Mouse (Mus musculus) thymus, adult 2 months (tissue): ENCODE data around the gene Ccpg1. TPM values are rescaled to one million over a fixed set of nuclear protein-coding genes. Genes with fewer than 3 reads are reported as not detected.

Experiments used
- DNase-seq: peaks from one replicate; pipeline ENCODE4 v3.0.0; 2021
- H3K27ac ChIP-seq: fragments of 200-500 bp; 2 replicates; pipeline ENCODE4 v1.5.1; 2012; ENCODE audit warnings: low read length, control low read depth; ENCODE audit not compliant: control insufficient read depth, insufficient read depth
- H3K27me3 ChIP-seq: fragments of 200-500 bp; 2 replicates; pipeline ENCODE4 v1.6.1; 2012; ENCODE audit warnings: mild to moderate bottlenecking, low read length, moderate library complexity, mixed read lengths; ENCODE audit not compliant: control insufficient read depth, insufficient read depth
- H3K36me3 ChIP-seq: fragments of 200-500 bp; 2 replicates; pipeline ENCODE4 v1.6.1; 2012; ENCODE audit warnings: mild to moderate bottlenecking, low read length, moderate library complexity; ENCODE audit not compliant: control insufficient read depth, insufficient read depth
- H3K4me1 ChIP-seq: fragments of 200-500 bp; replicated peaks from 2 replicates; pipeline ENCODE4 v1.6.1; 2012; ENCODE audit warnings: low read length; ENCODE audit not compliant: control insufficient read depth, insufficient read depth
- H3K4me3 ChIP-seq: fragments of 200-500 bp; 2 replicates; pipeline ENCODE4 v1.5.1; 2012; ENCODE audit warnings: mild to moderate bottlenecking, low read length, control low read depth, moderate library complexity; ENCODE audit not compliant: control insufficient read depth, insufficient read depth
- CTCF ChIP-seq: fragments of 200-500 bp; IDR thresholded peaks from 2 replicates; pipeline ENCODE4 v1.5.1; 2012; ENCODE audit warnings: mild to moderate bottlenecking, control low read depth, low read length, moderate library complexity, borderline replicate concordance; ENCODE audit not compliant: control insufficient read depth, poor library complexity, insufficient read depth; ENCODE audit errors: extremely low read depth
- POLR2A ChIP-seq: fragments of 200-500 bp; IDR thresholded peaks from 2 replicates; pipeline ENCODE4 v1.6.1; 2012; ENCODE audit warnings: mild to moderate bottlenecking, low read length, control low read depth, moderate library complexity; ENCODE audit not compliant: control insufficient read depth, poor library complexity, insufficient read depth; ENCODE audit errors: extremely low read depth
- WGBS: fragments of 180-500 bp; shearing (Covaris S2); methylation state at CpG from one replicate; pipeline ENCODE4 v1.1.7; 2018; 5-methylcytosine and 5-hydroxymethylcytosine counted together
- polyA plus RNA-seq: library from polyadenylated mRNA; depleted of rRNA; stranded (reverse); fragments of >200 nt; gene quantifications from 2 replicates; pipeline ENCODE4 v1.2.3, GENCODE M21; 2012

Gene Ccpg1
- polyA plus RNA-seq, 1 experiment: 11.6 TPM

GRCm38 (mm10) chr9:73033406-73033805 is 48.2 kb downstream of the Ccpg1 start:
- no peak overlapping the region for H3K27ac ChIP-seq
- 100% methylated on average over 1 of the region's 1 CpGs for WGBS
- H3K4me1 ChIP-seq: no peaks in the 10 kb centered on the region
- H3K36me3 ChIP-seq: no peaks in the 10 kb centered on the region; the same call in 1 of the 2 replicates
- H3K4me3 ChIP-seq: no peak overlapping the region
- no peaks in the 10 kb centered on the region for H3K27me3 ChIP-seq
- TF ChIP-seq POLR2A (no peak), CTCF (no peak)
- DNase-seq: no peak

GRCm38 (mm10) chr9:73039222-73039945 is 54.2 kb downstream of the Ccpg1 start:
- Histone ChIP-seq H3K36me3 (no peaks in the 10 kb centered on the region), H3K27ac (no peak overlapping the region; the same call in 1 of the 2 replicates), H3K27me3 (no peaks in the 10 kb centered on the region), H3K4me3 (peak overlapping the region; percentile 71), H3K4me1 (peaks cover 6% of the 10 kb centered on the region; the same call in 1 of the 2 replicates)
- peak; percentile 95 for DNase-seq
- under 1% methylated on average over 49 of the region's 49 CpGs for WGBS
- TF ChIP-seq POLR2A: peak; percentile 60; the same call in 1 of the 2 replicates
- TF ChIP-seq CTCF: no peak

GRCm38 (mm10) chr9:73040080-73040479 is 54.9 kb downstream of the Ccpg1 start, which contains the start of gene Pigb:
Gene Pigb, minus strand, starts transcription at chr9:73040378.
- Histone ChIP-seq H3K27me3 (no peaks in the 10 kb centered on the region), H3K4me1 (peaks cover 6% of the 10 kb centered on the region; the same call in 1 of the 2 replicates), H3K27ac (no peak within 1 kb of the TSS; the same call in 1 of the 2 replicates), H3K4me3 (peak within 1 kb of the TSS; percentile 71), H3K36me3 (no peaks in the 10 kb centered on the region)
- peak; percentile 3 for DNase-seq
- TF ChIP-seq POLR2A (no peak), CTCF (no peak)
- 26% methylated on average over 6 of the region's 6 CpGs for WGBS

GRCm38 (mm10) chr9:73044146-73045079 is 59.2 kb downstream of the Ccpg1 start, which contains the start of gene Rab27a:
Gene Rab27a, plus strand, starts transcription at chr9:73044854.
- peak; percentile 90 for TF ChIP-seq CTCF
- peak; percentile 33; the same call in 1 of the 2 replicates for TF ChIP-seq POLR2A
- H3K27ac ChIP-seq: peak within 1 kb of the TSS; percentile 53
- peak within 1 kb of the TSS; percentile 89 for H3K4me3 ChIP-seq
- peak; percentile 91 for DNase-seq
- H3K4me1 ChIP-seq: peaks cover 17% of the 10 kb centered on the region
- no peaks in the 10 kb centered on the region for H3K36me3 ChIP-seq
- H3K27me3 ChIP-seq: no peaks in the 10 kb centered on the region
- under 1% methylated on average over 41 of the region's 41 CpGs for WGBS

GRCm38 (mm10) chr9:73045204-73045603 is 60.0 kb downstream of the Ccpg1 start:
- peak overlapping the region; percentile 46 for H3K27ac ChIP-seq
- peak; percentile 22 for DNase-seq
- H3K36me3 ChIP-seq: no peaks in the 10 kb centered on the region
- under 1% methylated on average over 7 of the region's 7 CpGs for whole genome bisulfite sequencing
- peaks cover 15% of the 10 kb centered on the region for H3K4me1 ChIP-seq
- H3K27me3 ChIP-seq: no peaks in the 10 kb centered on the region
- no peak for TF ChIP-seq CTCF
- TF ChIP-seq POLR2A: no peak
- peak overlapping the region; percentile 89 for H3K4me3 ChIP-seq

- TF ChIP-seq CTCF (no peak), POLR2A (no peak)
- Histone ChIP-seq H3K36me3 (no peaks in the 10 kb centered on the region), H3K27ac (no peak overlapping the region; the same call in 1 of the 2 replicates), H3K4me3 (peak overlapping the region; percentile 89), H3K27me3 (no peaks in the 10 kb centered on the region), H3K4me1 (peaks cover 13% of the 10 kb centered on the region)
- 14% methylated on average over 10 of the region's 10 CpGs for WGBS
- no peak for DNase-seq
Observed at GRCm38 (mm10) chr9:73045711-73046110, 60.5 kb downstream of the Ccpg1 start.
